Mouse (Mus musculus) erythroblast, embryonic 14.5 days (primary cell): Measurements from ENCODE around the gene Sdk2.

ENCODE experiments used
- GATA1 ChIP-seq: IDR thresholded peaks from 2 replicates; pipeline ENCODE4 v1.6.1; 2012; ENCODE audit warnings: low read length, inconsistent platforms, mixed read lengths
- TAL1 ChIP-seq: IDR thresholded peaks from 3 replicates; pipeline ENCODE4 v1.6.1; 2012; ENCODE audit warnings: low read length, inconsistent platforms, mixed read lengths

- TF ChIP-seq TAL1: no peak
- no peak for TF ChIP-seq GATA1
Measured at GRCm38 (mm10) chr11:113971609-113972516, 95.0 kb downstream of the Sdk2 start.
